Mouse (Mus musculus) forebrain, postnatal 0 days (tissue): Measurements from ENCODE around the gene Ncoa1. TPM values are rescaled to one million over a fixed set of nuclear protein-coding genes. Genes with fewer than 3 reads are reported as not detected.

Source experiments
- ATAC-seq: fragments of 200-750 bp; cut with Nextera tagmentation; 2 replicates; pipeline ENCODE4 v1.8.0; 2017; ENCODE audit warnings: mild to moderate bottlenecking, moderate library complexity
- DNase-seq: peaks from one replicate; pipeline ENCODE4 v3.0.0-alpha.2; 2015
- H3K27ac ChIP-seq: fragments of 300-500 bp; sonication (generic); 2 replicates; pipeline ENCODE4 v1.5.1; 2014; ENCODE audit warnings: low read depth, mild to moderate bottlenecking, antibody characterized with exemption, low read length, moderate library complexity, mixed read lengths
- H3K27me3 ChIP-seq: fragments of 300-500 bp; sonication (generic); 2 replicates; pipeline ENCODE4 v1.6.1; 2014; ENCODE audit warnings: mild to moderate bottlenecking, low read length, mixed read lengths; ENCODE audit not compliant: insufficient read depth
- H3K36me3 ChIP-seq: fragments of 300-500 bp; sonication (generic); 2 replicates; pipeline ENCODE4 v1.6.1; 2014; ENCODE audit warnings: mild to moderate bottlenecking, moderate library complexity; ENCODE audit not compliant: insufficient read depth
- H3K4me1 ChIP-seq: fragments of 300-500 bp; sonication (generic); 2 replicates; pipeline ENCODE4 v1.6.1; 2014; ENCODE audit warnings: antibody characterized with exemption; ENCODE audit not compliant: insufficient read depth
- H3K4me2 ChIP-seq: fragments of 300-500 bp; sonication (generic); 2 replicates; pipeline ENCODE4 v1.6.1; 2014; ENCODE audit warnings: low read depth, mild to moderate bottlenecking, moderate library complexity
- H3K4me3 ChIP-seq: fragments of 300-500 bp; sonication (generic); 2 replicates; pipeline ENCODE4 v1.5.1; 2014; ENCODE audit warnings: low read depth, low read length, mixed read lengths
- H3K9ac ChIP-seq: fragments of 300-500 bp; sonication (generic); 2 replicates; pipeline ENCODE4 v1.6.1; 2014; ENCODE audit warnings: mild to moderate bottlenecking
- H3K9me3 ChIP-seq: fragments of 300-500 bp; sonication (generic); 2 replicates; pipeline ENCODE4 v1.6.1; 2016; ENCODE audit warnings: low read length
- CTCF ChIP-seq: sonication (generic); IDR thresholded peaks from 2 replicates; pipeline ENCODE4 v1.5.1; 2016; ENCODE audit warnings: antibody characterized with exemption, control low read depth, low read depth
- WGBS: fragments of 180-500 bp; shearing (Covaris S2); extraction: QIAGEN DNeasy Blood & Tissue Kit; methylation state at CpG from one replicate; pipeline ENCODE4 v1.1.7; 2014; 5-methylcytosine and 5-hydroxymethylcytosine counted together
- polyA plus RNA-seq: library from polyadenylated mRNA; unstranded; fragments of >200 nt; fragmentation: Nextera tagmentation; extraction: Ambion mirVana; gene quantifications from 2 replicates; pipeline ENCODE4 v1.2.1, GENCODE M21; 2015
- total RNA-seq: library from RNA; depleted of rRNA; stranded (reverse); fragments of >200 nt; gene quantifications from 2 replicates; pipeline ENCODE4 v1.2.3, GENCODE M21; 2014

Gene Ncoa1
- total and polyA plus RNA-seq, 2 experiments from 2014 or later: 20.2 to 46.1 TPM

DNA sequence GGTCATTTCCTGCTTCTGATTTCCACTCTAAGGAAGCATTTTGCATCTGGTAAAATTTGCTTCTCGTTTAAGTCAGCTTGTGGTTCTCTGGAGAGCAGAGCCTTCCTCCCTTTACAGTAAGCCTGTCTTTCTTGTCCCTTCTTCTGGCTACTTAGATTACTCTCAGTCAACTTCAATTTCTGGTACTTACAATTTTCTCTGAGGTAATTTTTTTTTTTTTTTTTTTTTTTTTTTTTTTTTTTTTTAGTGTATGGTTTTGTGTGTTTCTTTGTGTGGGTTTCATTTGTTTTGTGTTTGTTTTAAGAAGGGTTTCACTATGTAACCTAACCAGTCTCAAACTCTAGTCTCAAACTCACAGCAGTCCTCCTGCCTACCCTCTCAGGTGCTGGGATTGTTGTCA, 31.2 kb upstream of the Ncoa1 start:
- no peak overlapping the region for H3K9ac ChIP-seq
- WGBS: 59% methylated on average over 1 of the region's 1 CpGs
- H3K4me2 ChIP-seq: no peak overlapping the region
- no peak for ATAC-seq
- no peak overlapping the region for H3K27ac ChIP-seq
- H3K4me1 ChIP-seq: peaks cover 13% of the 10 kb centered on the region
- no peak for TF ChIP-seq CTCF
- H3K36me3 ChIP-seq: no peaks in the 10 kb centered on the region
- H3K4me3 ChIP-seq: no peak overlapping the region
- DNase-seq: no peak
- H3K9me3 ChIP-seq: no peaks in the 10 kb centered on the region
- no peaks in the 10 kb centered on the region for H3K27me3 ChIP-seq

DNA sequence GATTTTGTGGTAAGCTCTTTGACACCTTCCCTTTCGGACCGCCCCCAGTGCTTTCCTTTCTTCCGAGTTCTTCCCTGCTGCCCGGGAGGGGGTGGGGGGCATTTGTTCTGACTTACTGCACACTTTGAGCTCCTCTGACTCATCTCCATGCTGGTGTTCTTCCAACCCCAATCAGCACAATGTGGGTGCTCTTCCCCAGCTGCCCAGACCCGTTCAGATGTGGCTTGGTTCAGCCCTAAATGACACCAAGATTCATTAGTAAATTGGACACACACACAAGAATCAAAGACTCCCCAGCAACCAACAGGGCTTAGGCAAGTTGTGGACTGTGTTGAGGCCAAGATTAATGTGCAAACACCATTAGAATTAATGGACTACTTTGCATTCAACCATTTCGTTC, 30.5 kb upstream of the Ncoa1 start:
- WGBS: 13% methylated on average over 6 of the region's 6 CpGs
- Histone ChIP-seq H3K36me3 (no peaks in the 10 kb centered on the region), H3K27ac (peak overlapping the region; percentile 2; the same call in 1 of the 2 replicates)

DNA sequence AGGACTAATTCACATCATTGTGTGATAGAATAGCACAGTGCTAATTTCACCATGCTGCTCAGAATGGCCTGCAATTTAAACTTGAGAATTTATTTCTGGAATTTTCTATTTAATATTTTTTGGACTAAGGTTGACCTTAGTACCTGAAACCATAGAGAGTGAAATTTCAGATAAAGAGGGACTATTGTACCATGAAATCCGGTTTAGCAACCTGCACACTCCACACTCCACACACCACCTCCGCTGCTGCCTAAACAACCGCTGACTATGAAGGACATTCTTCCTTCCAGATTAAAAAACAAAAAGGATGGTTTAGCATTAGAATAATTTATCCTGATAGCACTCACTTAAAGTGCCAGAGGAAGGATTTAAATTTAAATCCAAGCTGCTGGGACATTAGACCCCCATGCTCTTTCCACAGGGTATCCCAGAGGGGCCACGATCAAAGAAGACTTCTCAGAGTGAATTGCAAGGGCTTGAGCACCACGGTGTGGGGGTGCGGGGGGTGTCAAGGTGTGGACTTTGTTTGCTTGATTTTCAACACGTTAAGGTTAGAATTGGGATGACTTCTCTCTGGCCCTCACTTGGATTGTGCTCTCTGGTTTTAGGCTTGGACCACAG, 29.9 kb upstream of the Ncoa1 start:
- no peaks in the 10 kb centered on the region for H3K9me3 ChIP-seq
- no peaks in the 10 kb centered on the region for H3K27me3 ChIP-seq
- no peak overlapping the region for H3K4me2 ChIP-seq
- no peak for TF ChIP-seq CTCF
- WGBS: 29% methylated on average over 7 of the region's 7 CpGs
- ATAC-seq (peak; percentile 4; the same call in 1 of the 2 replicates), DNase-seq (no peak)
- peak overlapping the region; percentile 2; the same call in 1 of the 2 replicates for H3K27ac ChIP-seq
- no peak overlapping the region for H3K4me3 ChIP-seq
- H3K9ac ChIP-seq: no peak overlapping the region
- H3K36me3 ChIP-seq: no peaks in the 10 kb centered on the region
- H3K4me1 ChIP-seq: peaks cover 15% of the 10 kb centered on the region

More for the DNA sequence above, 30.5 kb upstream of the Ncoa1 start:
- no peak overlapping the region for H3K9ac ChIP-seq
- no peaks in the 10 kb centered on the region for H3K9me3 ChIP-seq
- TF ChIP-seq CTCF: no peak
- no peak overlapping the region for H3K4me3 ChIP-seq
- peak; percentile 74 for ATAC-seq
- H3K4me2 ChIP-seq: no peak overlapping the region
- H3K4me1 ChIP-seq: peaks cover 13% of the 10 kb centered on the region
- H3K27me3 ChIP-seq: no peaks in the 10 kb centered on the region
- DNase-seq: peak; percentile 45

DNA sequence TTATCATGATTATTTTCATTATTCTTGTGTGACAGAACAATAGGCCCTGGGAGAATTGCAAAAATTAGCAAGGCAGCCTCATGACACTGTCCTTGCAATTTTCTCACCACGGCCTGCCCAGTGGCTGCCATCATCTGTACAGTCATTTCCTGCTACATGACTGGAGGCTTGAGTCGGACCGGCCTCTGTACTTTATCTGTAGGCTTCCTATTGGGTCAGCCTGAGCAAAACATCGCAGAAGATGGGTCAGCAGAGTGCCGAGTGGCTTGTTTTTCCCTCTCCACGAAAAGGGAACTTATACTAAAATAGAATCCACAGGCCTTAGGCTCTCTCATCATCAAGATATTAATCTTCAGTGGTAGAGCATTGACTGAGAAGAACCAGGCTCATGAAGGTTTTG, 28.3 kb upstream of the Ncoa1 start:
- DNase-seq (no peak), ATAC-seq (no peak)
- no peaks in the 10 kb centered on the region for H3K27me3 ChIP-seq
- H3K9ac ChIP-seq: no peak overlapping the region
- H3K27ac ChIP-seq: no peak overlapping the region
- no peaks in the 10 kb centered on the region for H3K9me3 ChIP-seq
- no peaks in the 10 kb centered on the region for H3K36me3 ChIP-seq
- no peak overlapping the region for H3K4me3 ChIP-seq
- H3K4me2 ChIP-seq: no peak overlapping the region
- 82% methylated on average over 6 of the region's 6 CpGs for WGBS
- peaks cover 20% of the 10 kb centered on the region for H3K4me1 ChIP-seq
- TF ChIP-seq CTCF: no peak

- Histone ChIP-seq H3K4me2 (no peak overlapping the region), H3K9ac (no peak overlapping the region), H3K9me3 (no peaks in the 10 kb centered on the region), H3K27me3 (no peaks in the 10 kb centered on the region), H3K27ac (peak overlapping the region; percentile 52), H3K4me3 (no peak overlapping the region), H3K36me3 (no peaks in the 10 kb centered on the region), H3K4me1 (peaks cover 13% of the 10 kb centered on the region; the same call in 1 of the 2 replicates)
- DNase-seq (peak; percentile 47), ATAC-seq (peak; percentile 58; the same call in 1 of the 2 replicates)
- WGBS: 20% methylated on average over 2 of the region's 2 CpGs
- no peak for TF ChIP-seq CTCF
Observed at GRCm38 (mm10) chr12:4503673-4504326, 26.8 kb upstream of the Ncoa1 start.

DNA sequence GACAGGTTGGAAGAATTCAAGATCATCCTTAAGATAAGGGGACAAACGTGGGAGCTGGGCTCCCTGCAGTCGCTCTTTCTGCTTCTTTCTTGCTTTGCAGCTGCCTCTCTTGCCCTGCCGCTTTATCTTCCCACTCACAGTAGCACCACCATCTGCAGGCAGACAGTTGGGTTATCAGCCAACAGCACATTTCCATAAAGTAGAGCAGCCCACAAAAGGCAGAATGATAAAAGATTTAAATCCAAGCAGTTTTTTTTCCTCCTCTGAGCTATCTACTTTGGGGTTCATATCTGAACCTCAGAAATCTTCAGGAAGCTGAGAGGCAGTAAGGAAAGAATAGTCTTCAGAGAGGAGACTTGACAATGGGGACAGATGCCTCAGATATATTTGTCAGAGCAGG, 24.9 kb upstream of the Ncoa1 start:
- TF ChIP-seq CTCF: peak; percentile 22; the same call in 1 of the 2 replicates
- DNase-seq (peak; percentile 72), ATAC-seq (peak; percentile 74)
- Histone ChIP-seq H3K9ac (no peak overlapping the region; the same call in 1 of the 2 replicates), H3K9me3 (no peaks in the 10 kb centered on the region), H3K4me2 (no peak overlapping the region), H3K4me1 (peaks cover 13% of the 10 kb centered on the region; the same call in 1 of the 2 replicates), H3K36me3 (no peaks in the 10 kb centered on the region), H3K4me3 (no peak overlapping the region), H3K27ac (peak overlapping the region; percentile 54), H3K27me3 (no peaks in the 10 kb centered on the region)
- 26% methylated on average over 3 of the region's 3 CpGs for WGBS

DNA sequence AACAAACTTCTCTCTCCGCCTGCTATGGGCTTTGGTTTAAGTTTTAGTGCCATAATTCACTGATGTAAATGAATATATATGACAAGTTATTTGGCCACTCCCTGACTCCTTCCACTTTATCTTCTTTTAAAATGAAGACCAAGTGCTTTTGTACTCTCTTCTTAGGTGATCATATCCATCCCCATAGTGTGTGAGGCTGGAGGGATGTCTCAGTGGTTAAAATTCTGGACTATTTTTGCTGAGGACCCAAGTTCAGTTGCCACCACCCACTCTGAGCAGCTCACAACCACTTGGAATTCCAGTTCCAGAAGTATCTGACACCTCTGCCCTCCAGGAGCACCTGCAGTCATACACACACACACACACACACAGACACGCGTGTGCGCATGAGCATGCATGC, 23.5 kb upstream of the Ncoa1 start:
- no peaks in the 10 kb centered on the region for H3K27me3 ChIP-seq
- no peaks in the 10 kb centered on the region for H3K9me3 ChIP-seq
- DNase-seq: no peak
- H3K36me3 ChIP-seq: no peaks in the 10 kb centered on the region
- no peak for ATAC-seq
- no peak for TF ChIP-seq CTCF
- H3K27ac ChIP-seq: no peak overlapping the region
- H3K4me1 ChIP-seq: peaks cover 13% of the 10 kb centered on the region; the same call in 1 of the 2 replicates
- H3K9ac ChIP-seq: no peak overlapping the region
- H3K4me3 ChIP-seq: no peak overlapping the region
- no peak overlapping the region for H3K4me2 ChIP-seq
- WGBS: 98% methylated on average over 4 of the region's 4 CpGs
